Mouse (Mus musculus) G1E (cell line): ENCODE results near the gene Ncor1. TPM values are rescaled to one million over a fixed set of nuclear protein-coding genes. Genes with fewer than 3 reads are reported as not detected.
A peak's percentile ranks its signal among the peaks of the same experiment; 100 is the strongest.
"Not testable (repeated sequence)": the region's sequence is repeated elsewhere in the genome, so short reads cannot be mapped to it uniquely, and the experiment has no call there.

Source experiments
- ATAC-seq: 2 replicates; pipeline ENCODE4 v1.8.0; 2016; ENCODE audit warnings: mild to moderate bottlenecking; ENCODE audit not compliant: insufficient number of reproducible peaks, poor library complexity, low FRiP score, severe bottlenecking; ENCODE audit errors: extremely low read depth
- DNase-seq: peaks from one replicate; pipeline ENCODE4 v3.0.0; 2012; ENCODE audit warnings: low spot score
- H3K27me3 ChIP-seq: 2 replicates; pipeline ENCODE4 v1.6.1; 2012; ENCODE audit warnings: mild to moderate bottlenecking, low read length, inconsistent platforms; ENCODE audit not compliant: insufficient read depth
- H3K36me3 ChIP-seq: replicated peaks from 2 replicates; pipeline ENCODE3; 2012; ENCODE audit warnings: mild to moderate bottlenecking, inconsistent platforms
- H3K4me1 ChIP-seq: 2 replicates; pipeline ENCODE4 v1.6.1; 2012; ENCODE audit warnings: low read depth, low read length, inconsistent platforms, mixed read lengths; ENCODE audit not compliant: insufficient read depth
- H3K4me3 ChIP-seq: 2 replicates; pipeline ENCODE4 v1.5.1; 2012; ENCODE audit warnings: low read depth, mild to moderate bottlenecking, inconsistent platforms, low read length, moderate library complexity, mixed read lengths
- H3K9me3 ChIP-seq: replicated peaks from 2 replicates; pipeline ENCODE4 v1.6.1; 2012; ENCODE audit warnings: inconsistent platforms
- CTCF ChIP-seq: IDR thresholded peaks from 2 replicates; pipeline ENCODE4 v1.5.1; 2012; ENCODE audit warnings: low read depth, low read length, inconsistent platforms, mixed read lengths
- GATA1 ChIP-seq: IDR thresholded peaks from 2 replicates; pipeline ENCODE4 v1.6.1; 2012; ENCODE audit warnings: borderline replicate concordance, low read length, inconsistent platforms, mixed read lengths
- GATA2 ChIP-seq: IDR thresholded peaks from 2 replicates; pipeline ENCODE4 v1.6.1; 2012; ENCODE audit warnings: low read depth, low read length, inconsistent platforms, borderline replicate concordance
- POLR2AphosphoS5 ChIP-seq: IDR thresholded peaks from 2 replicates; pipeline ENCODE4 v1.6.1; 2012; ENCODE audit warnings: low read depth, low read length, inconsistent platforms; ENCODE audit not compliant: insufficient replicate concordance
- TAL1 ChIP-seq: conservative IDR thresholded peaks from 2 replicates; pipeline ENCODE4 v1.6.1; 2012; ENCODE audit warnings: low read depth, low read length, inconsistent platforms, mixed read lengths
- polyA plus RNA-seq: library from polyadenylated mRNA; stranded (reverse); fragments of >175 nt; gene quantifications from 2 replicates; pipeline ENCODE4 v1.2.3, GENCODE M21; 2012
- total RNA-seq, 2 experiments: library from RNA; stranded (forward) in 1 of 2; stranded (reverse) in 1 of 2; fragments of 200-1000 nt in 1 of 2; fragments of >200 nt in 1 of 2; fragmentation: Nextera tagmentation in 1 of 2; gene quantifications; 2 replicates each; pipeline ENCODE4 v1.2.3; 2014 to 2017

Gene Ncor1
- total and polyA plus RNA-seq, 3 experiments: 69.9 to 697 (median 214) TPM

DNA sequence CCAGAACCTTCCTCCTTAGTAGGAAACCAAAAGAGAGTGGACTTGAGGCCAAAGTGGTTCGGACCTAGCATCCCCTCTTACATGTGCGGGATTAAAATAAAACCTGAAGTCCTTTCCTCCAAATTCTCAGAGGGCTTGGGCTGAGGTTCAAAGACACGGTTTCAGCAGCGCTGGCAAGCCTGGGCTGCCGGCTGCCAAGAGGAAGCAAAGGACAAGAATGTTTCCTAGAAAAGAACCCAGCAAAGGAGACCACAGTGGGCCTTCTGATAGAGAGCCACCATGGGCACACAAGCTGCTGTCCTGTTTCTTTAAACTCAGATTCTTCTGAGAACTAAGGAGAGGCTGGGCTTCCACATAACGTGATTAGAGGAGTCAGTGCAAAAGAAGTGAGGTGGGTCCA is 20.6 kb upstream of the Ncor1 start:
- no peaks in the 10 kb centered on the region for H3K27me3 ChIP-seq
- TF ChIP-seq GATA2 (no peak), CTCF (no peak), GATA1 (no peak), POLR2AphosphoS5 (no peak), TAL1 (no peak)
- DNase-seq (no peak), ATAC-seq (no peak)
- no peak overlapping the region for H3K4me3 ChIP-seq
- H3K9me3 ChIP-seq: no peaks in the 10 kb centered on the region
- no peaks in the 10 kb centered on the region for H3K4me1 ChIP-seq
- H3K36me3 ChIP-seq: peaks cover 41% of the 10 kb centered on the region

DNA sequence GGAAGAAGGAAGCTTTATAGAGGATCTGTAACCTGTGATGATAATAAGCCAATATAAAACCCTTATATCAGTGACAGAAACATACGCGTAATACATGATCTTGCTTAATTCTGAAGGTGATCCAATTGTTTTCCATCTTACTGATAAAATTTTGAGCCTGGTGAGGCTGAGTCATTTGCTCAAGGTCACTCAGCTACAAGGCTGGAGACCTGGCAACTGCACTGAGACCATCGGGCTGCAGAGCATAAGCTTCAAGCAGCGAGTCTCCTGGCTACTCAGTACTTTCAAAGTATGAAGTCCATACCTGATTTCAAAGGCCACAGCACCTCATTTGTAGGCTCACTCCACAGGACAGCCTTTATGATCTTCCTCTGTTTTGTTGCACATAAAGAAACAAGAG is 17.8 kb upstream of the Ncor1 start:
- peaks cover 40% of the 10 kb centered on the region for H3K36me3 ChIP-seq
- H3K9me3 ChIP-seq: no peaks in the 10 kb centered on the region
- TF ChIP-seq CTCF (no peak), POLR2AphosphoS5 (no peak), TAL1 (no peak), GATA2 (no peak), GATA1 (no peak)
- H3K4me1 ChIP-seq: no peaks in the 10 kb centered on the region
- ATAC-seq: no peak
- no peak for DNase-seq
- no peak overlapping the region for H3K4me3 ChIP-seq
- no peaks in the 10 kb centered on the region for H3K27me3 ChIP-seq

DNA sequence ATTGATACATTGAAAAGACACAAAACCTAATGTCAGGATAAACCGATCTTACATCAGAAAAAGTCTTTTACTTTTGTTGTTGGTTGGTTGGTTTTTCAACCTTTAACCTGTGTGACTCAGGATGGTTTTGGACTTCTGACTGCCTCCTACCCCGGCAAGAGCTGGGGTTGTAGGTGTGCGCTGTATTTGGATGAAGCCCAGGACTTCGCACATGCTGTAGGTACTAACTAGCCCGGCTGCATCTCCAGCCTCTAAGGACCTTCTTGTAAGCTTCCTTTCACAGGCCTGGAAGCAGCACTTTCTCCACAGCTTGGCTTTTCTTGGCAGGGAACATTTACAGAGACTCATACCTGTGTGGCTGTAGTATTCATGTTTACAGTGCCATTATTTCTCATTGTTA is 15.2 kb upstream of the Ncor1 start:
- Histone ChIP-seq H3K9me3 (no peaks in the 10 kb centered on the region), H3K36me3 (peaks cover 31% of the 10 kb centered on the region), H3K27me3 (no peaks in the 10 kb centered on the region), H3K4me1 (peaks cover 3% of the 10 kb centered on the region; the same call in 1 of the 2 replicates), H3K4me3 (no peak overlapping the region)
- ATAC-seq (no peak), DNase-seq (no peak)
- TF ChIP-seq CTCF (no peak), GATA1 (no peak), GATA2 (no peak), TAL1 (no peak), POLR2AphosphoS5 (no peak)

DNA sequence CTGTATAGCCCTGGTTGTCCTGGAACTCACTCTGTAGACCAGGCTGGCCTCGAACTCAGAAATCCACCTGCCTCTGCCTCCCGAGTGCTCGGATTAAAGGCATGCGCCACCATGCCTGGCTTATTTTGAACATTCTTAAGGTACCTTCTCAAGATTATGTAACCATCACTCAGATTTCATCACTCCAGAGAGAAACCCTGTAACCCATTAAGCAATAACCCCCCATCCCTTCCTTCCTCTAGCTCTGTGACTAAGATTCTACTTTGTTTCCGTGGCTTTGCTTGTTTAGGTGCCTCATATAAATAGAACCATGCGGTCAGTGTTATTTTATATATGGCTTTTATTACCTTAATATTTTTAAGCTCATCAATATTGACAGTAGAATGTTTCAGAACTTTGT is 12.1 kb upstream of the Ncor1 start:
- H3K4me1 ChIP-seq: peaks cover 30% of the 10 kb centered on the region
- no peaks in the 10 kb centered on the region for H3K27me3 ChIP-seq
- no peaks in the 10 kb centered on the region for H3K9me3 ChIP-seq
- peaks cover 18% of the 10 kb centered on the region for H3K36me3 ChIP-seq
- ATAC-seq (no peak), DNase-seq (no peak)
- TF ChIP-seq POLR2AphosphoS5: no peak
- TF ChIP-seq GATA2: no peak
- no peak for TF ChIP-seq CTCF
- TF ChIP-seq TAL1: no peak
- TF ChIP-seq GATA1: no peak
- H3K4me3 ChIP-seq: no peak overlapping the region

DNA sequence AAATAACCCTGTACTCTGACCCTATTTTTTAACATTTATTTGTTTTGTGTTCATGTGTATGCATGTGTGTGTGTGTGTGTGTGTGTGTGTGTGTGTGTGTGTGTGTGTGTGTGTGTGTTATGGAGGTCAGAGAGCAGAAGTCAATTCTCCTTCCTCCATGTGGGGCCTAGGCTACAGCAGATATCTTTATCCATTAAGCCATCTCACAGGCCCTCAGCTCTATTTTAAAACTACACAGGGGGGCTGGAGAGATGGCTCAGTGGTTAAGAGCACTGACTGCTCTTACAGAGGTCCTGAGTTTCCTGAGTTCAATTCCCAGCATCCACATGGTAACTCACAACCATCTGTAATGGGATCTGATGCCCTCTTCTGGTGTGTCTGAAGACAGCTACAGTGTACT is 8.9 kb upstream of the Ncor1 start:
- not testable (repeated sequence) for ATAC-seq, H3K27me3 ChIP-seq, H3K9me3 ChIP-seq, DNase-seq, H3K4me3 ChIP-seq
- peaks cover 10% of the 10 kb centered on the region for H3K36me3 ChIP-seq
- peaks cover 58% of the 10 kb centered on the region for H3K4me1 ChIP-seq

DNA sequence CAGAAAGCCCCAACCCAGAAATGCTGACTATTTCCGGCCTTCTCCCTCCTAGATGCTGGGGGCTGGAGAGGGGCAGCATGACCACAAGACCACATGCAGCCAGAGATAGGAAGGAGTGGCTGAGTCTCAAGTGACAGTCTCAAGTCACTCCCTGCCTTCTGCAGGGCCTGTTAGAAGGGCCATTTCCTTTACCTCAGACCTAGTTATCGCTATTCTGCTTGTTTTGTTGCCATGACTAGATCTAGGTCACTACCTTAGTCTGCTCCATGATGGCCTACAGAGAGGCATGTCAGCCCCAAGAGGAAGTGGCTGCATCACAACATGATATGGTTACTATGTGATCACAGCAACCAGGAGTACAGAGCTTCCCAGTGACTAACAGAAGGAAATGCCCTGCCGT is 8.2 kb upstream of the Ncor1 start:
- no peak overlapping the region; the same call in 1 of the 2 replicates for H3K4me3 ChIP-seq
- TF ChIP-seq TAL1: peak; percentile 60
- TF ChIP-seq POLR2AphosphoS5: no peak
- ATAC-seq: peak; percentile 89
- DNase-seq: peak; percentile 47
- H3K4me1 ChIP-seq: peaks cover 62% of the 10 kb centered on the region
- no peaks in the 10 kb centered on the region for H3K9me3 ChIP-seq
- H3K27me3 ChIP-seq: no peaks in the 10 kb centered on the region
- H3K36me3 ChIP-seq: peaks cover 13% of the 10 kb centered on the region

DNA sequence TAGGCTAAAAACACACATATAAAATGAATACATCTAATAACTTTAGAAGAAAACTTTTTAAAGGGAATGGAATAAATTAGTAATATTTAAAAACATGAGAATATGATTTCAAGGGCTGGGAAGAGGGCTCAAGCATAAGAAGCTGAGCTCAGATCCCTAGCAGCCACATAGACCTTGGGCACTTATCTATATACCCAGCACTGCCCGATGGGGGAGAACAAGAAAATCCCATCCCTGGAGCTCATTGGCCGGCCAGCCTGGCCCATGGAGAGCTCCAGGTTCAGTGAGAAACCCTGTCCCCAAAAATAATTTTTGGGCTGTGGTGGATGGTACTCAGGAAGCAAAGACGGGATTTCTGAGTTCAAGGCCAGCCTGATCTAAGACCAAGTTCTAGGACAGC is 7.5 kb upstream of the Ncor1 start:
- Histone ChIP-seq H3K4me1 (peaks cover 66% of the 10 kb centered on the region), H3K9me3 (no peaks in the 10 kb centered on the region), H3K27me3 (no peaks in the 10 kb centered on the region), H3K36me3 (peaks cover 14% of the 10 kb centered on the region), H3K4me3 (no peak overlapping the region)
- no peak for DNase-seq
- no peak for ATAC-seq
- TF ChIP-seq GATA1: no peak
- no peak for TF ChIP-seq TAL1
- TF ChIP-seq CTCF: no peak
- TF ChIP-seq GATA2: no peak
- no peak for TF ChIP-seq POLR2AphosphoS5
